Mouse (Mus musculus) myocyte (in vitro differentiated cells): ENCODE measurements around the gene Add3. TPM values are rescaled to one million over a fixed set of nuclear protein-coding genes. Genes with fewer than 3 reads are reported as not detected.

Experiments
- H3K27me3 ChIP-seq: one replicate; pipeline ENCODE4 v1.6.1; 2011; ENCODE audit not compliant: control insufficient read depth, insufficient read depth, insufficient read length
- H3K36me3 ChIP-seq: one replicate; pipeline ENCODE4 v1.6.1; 2011; ENCODE audit not compliant: control insufficient read depth, insufficient read depth
- H3K4me2 ChIP-seq: one replicate; pipeline ENCODE4 v1.6.1; 2011; ENCODE audit warnings: low read depth, control low read depth
- H3K4me3 ChIP-seq: one replicate; pipeline ENCODE4 v1.5.1; 2011; ENCODE audit warnings: mild to moderate bottlenecking, control low read depth, moderate library complexity
- H3K79me2 ChIP-seq: one replicate; pipeline ENCODE4 v1.6.1; 2011; ENCODE audit not compliant: control insufficient read depth, insufficient read depth
- H3ac ChIP-seq: one replicate; pipeline ENCODE4 v1.6.1; 2011; ENCODE audit not compliant: control insufficient read depth, insufficient read length
- CEBPB ChIP-seq: IDR thresholded peaks from 2 replicates; pipeline ENCODE4 v1.6.1; 2011; ENCODE audit warnings: mild to moderate bottlenecking, moderate library complexity; ENCODE audit not compliant: poor library complexity, insufficient read depth, severe bottlenecking
- E2F4 ChIP-seq: IDR thresholded peaks from one replicate; pipeline ENCODE4 v1.6.1; 2011; ENCODE audit warnings: mild to moderate bottlenecking, control low read depth, moderate library complexity; ENCODE audit not compliant: insufficient read depth
- MAX ChIP-seq: IDR thresholded peaks from one replicate; pipeline ENCODE4 v1.6.1; 2011; ENCODE audit warnings: low read depth, mild to moderate bottlenecking, control low read depth
- MYOD1 ChIP-seq, 3 experiments: IDR thresholded peaks; one replicate each; pipeline ENCODE4 v1.6.1; 2011; ENCODE audit warnings: control low read depth in 2 of 3, low read depth in 2 of 3, mild to moderate bottlenecking in 2 of 3, moderate library complexity in 1 of 3; ENCODE audit not compliant: insufficient read length in 2 of 3, control insufficient read depth in 1 of 3
- MYOG ChIP-seq, 3 experiments: IDR thresholded peaks; one replicate each; pipeline ENCODE4 v1.6.1; 2011; ENCODE audit warnings: control low read depth in 2 of 3, low read depth in 2 of 3, mild to moderate bottlenecking in 2 of 3; ENCODE audit not compliant: insufficient read length in 2 of 3, control insufficient read depth in 1 of 3, insufficient read depth in 1 of 3
- POLR2A ChIP-seq: IDR thresholded peaks from one replicate; pipeline ENCODE4 v1.6.1; 2011; ENCODE audit warnings: low read depth, mild to moderate bottlenecking, control low read depth, moderate library complexity; ENCODE audit not compliant: insufficient read length
- POLR2AphosphoS2 ChIP-seq: IDR thresholded peaks from one replicate; pipeline ENCODE4 v1.6.1; 2011; ENCODE audit warnings: low read depth, control low read depth; ENCODE audit not compliant: insufficient read length
- REST ChIP-seq: IDR thresholded peaks from one replicate; pipeline ENCODE4 v1.6.1; 2011; ENCODE audit warnings: mild to moderate bottlenecking, control low read depth, moderate library complexity; ENCODE audit not compliant: insufficient read depth, insufficient read length
- SRF ChIP-seq: IDR thresholded peaks from one replicate; pipeline ENCODE4 v1.6.1; 2011; ENCODE audit warnings: low read depth; ENCODE audit not compliant: control insufficient read depth, insufficient read length
- TCF12 ChIP-seq: IDR thresholded peaks from one replicate; pipeline ENCODE4 v1.6.1; 2011; ENCODE audit warnings: mild to moderate bottlenecking, control low read depth; ENCODE audit not compliant: poor library complexity, insufficient read depth, severe bottlenecking
- TCF3 ChIP-seq: IDR thresholded peaks from one replicate; pipeline ENCODE4 v1.6.1; 2011; ENCODE audit warnings: low read depth, control low read depth; ENCODE audit not compliant: insufficient read length
- USF1 ChIP-seq: IDR thresholded peaks from one replicate; pipeline ENCODE4 v1.6.1; 2011; ENCODE audit warnings: low read depth, mild to moderate bottlenecking, control low read depth, moderate library complexity
- polyA plus RNA-seq: library from polyadenylated mRNA; unstranded; fragments of >200 nt; fragmentation: generic; extraction: Trizol; gene quantifications from one replicate; pipeline ENCODE4 v1.2.1, GENCODE M21; 2012; ENCODE audit warnings: missing spikeins

Gene Add3
- polyA plus RNA-seq, 1 experiment, result 8.3 TPM

GRCm38 (mm10) chr19:53145075-53145474 lies 4.8 kb downstream of the Add3 start:
- H3K27me3 ChIP-seq, result no peaks in the 10 kb centered on the region
- H3K79me2 ChIP-seq, result no peaks in the 10 kb centered on the region
- H3ac ChIP-seq, result no peak overlapping the region
- H3K4me2 ChIP-seq, result no peak overlapping the region
- H3K4me3 ChIP-seq, result no peak overlapping the region
- TF ChIP-seq TCF3, result no peak
- TF ChIP-seq E2F4, result no peak
- no peak for TF ChIP-seq CEBPB
- TF ChIP-seq POLR2A, result no peak
- TF ChIP-seq MYOD1 (IDR thresholded peaks at IDR 0.05; ENCODE audit: control insufficient read depth in 1 of 3, insufficient read length in 2 of 3, low read depth in 2 of 3), result no peak
- TF ChIP-seq TCF12, result no peak
- TF ChIP-seq MAX, result no peak
- no peak for TF ChIP-seq MYOG (IDR thresholded peaks at IDR 0.05; ENCODE audit: control insufficient read depth in 1 of 3, insufficient read depth in 1 of 3, insufficient read length in 2 of 3, low read depth in 2 of 3)
- no peak for TF ChIP-seq SRF
- no peak for TF ChIP-seq REST
- TF ChIP-seq POLR2AphosphoS2, result no peak
- TF ChIP-seq USF1, result no peak
- H3K36me3 ChIP-seq, result no peaks in the 10 kb centered on the region

DNA sequence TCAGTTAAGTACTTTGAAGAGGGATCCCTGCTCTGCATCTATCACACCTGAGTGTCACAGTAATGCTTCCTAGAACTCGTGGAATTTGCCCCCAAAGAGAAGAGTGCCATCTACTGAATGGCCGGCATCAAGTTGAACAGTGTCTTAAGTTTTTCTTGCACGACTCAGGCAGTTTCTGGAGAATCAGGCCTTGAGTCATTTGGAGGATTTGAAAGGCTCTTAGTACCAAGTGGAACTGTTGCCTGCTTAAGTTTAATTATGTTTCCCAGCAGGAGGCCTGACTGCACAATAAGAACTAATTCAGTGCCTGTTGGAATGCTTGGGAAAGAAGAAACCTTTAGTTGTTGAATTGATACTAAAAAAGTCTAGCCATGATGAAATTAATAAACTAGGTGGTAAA lies 9.1 kb downstream of the Add3 start:
- no peaks in the 10 kb centered on the region for H3K27me3 ChIP-seq
- no peaks in the 10 kb centered on the region for H3K79me2 ChIP-seq
- H3ac ChIP-seq, result no peak overlapping the region
- TF ChIP-seq TCF3 (no peak), REST (no peak), CEBPB (no peak), MYOD1 (IDR thresholded peaks at IDR 0.05; ENCODE audit: control insufficient read depth in 1 of 3, insufficient read length in 2 of 3, low read depth in 2 of 3) (no peak)
- H3K4me2 ChIP-seq, result no peak overlapping the region
- no peaks in the 10 kb centered on the region for H3K36me3 ChIP-seq
- H3K4me3 ChIP-seq, result no peak overlapping the region

- TF ChIP-seq MAX (no peak), MYOD1 (IDR thresholded peaks at IDR 0.05; ENCODE audit: control insufficient read depth in 1 of 3, insufficient read length in 2 of 3, low read depth in 2 of 3) (no peak), E2F4 (no peak), SRF (no peak), USF1 (no peak), CEBPB (no peak), POLR2A (no peak), REST (no peak), POLR2AphosphoS2 (no peak), TCF12 (no peak), TCF3 (no peak), MYOG (IDR thresholded peaks at IDR 0.05; ENCODE audit: control insufficient read depth in 1 of 3, insufficient read depth in 1 of 3, insufficient read length in 2 of 3, low read depth in 2 of 3) (no peak)
Observed at GRCm38 (mm10) chr19:53152451-53152850, 12.2 kb downstream of the Add3 start.

DNA sequence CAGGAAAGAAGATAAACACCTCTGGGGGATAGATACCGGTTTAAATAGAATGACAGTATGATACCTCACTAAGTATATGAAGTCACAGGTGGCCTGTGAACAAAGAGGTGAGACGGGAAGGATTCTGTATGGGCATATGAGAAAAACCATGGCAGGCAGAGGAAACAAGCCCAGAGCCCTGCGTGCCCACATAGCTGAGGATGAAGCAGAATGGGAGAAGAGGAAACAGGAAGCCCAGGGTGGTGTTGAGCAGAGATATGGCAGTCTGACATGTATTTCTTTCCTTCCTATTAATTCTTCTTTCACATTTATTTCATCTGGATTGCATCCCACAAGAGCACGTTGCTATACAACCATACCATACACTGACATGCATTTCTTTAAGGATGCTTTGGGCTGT lies 12.9 kb downstream of the Add3 start:
- Histone ChIP-seq H3ac (no peak overlapping the region), H3K79me2 (no peaks in the 10 kb centered on the region), H3K27me3 (no peaks in the 10 kb centered on the region), H3K4me2 (no peak overlapping the region), H3K36me3 (no peaks in the 10 kb centered on the region), H3K4me3 (no peak overlapping the region)
- TF ChIP-seq TCF3, result no peak

More at GRCm38 (mm10) chr19:53152451-53152850, 12.2 kb downstream of the Add3 start:
- Histone ChIP-seq H3K36me3 (no peaks in the 10 kb centered on the region), H3K27me3 (no peaks in the 10 kb centered on the region), H3K4me2 (no peak overlapping the region), H3K4me3 (no peak overlapping the region), H3ac (no peak overlapping the region), H3K79me2 (no peaks in the 10 kb centered on the region)

- no peak for TF ChIP-seq TCF3
- TF ChIP-seq REST, result no peak
- no peak for TF ChIP-seq CEBPB
- no peak overlapping the region for H3K4me2 ChIP-seq
Observed at GRCm38 (mm10) chr19:53154156-53154555, 13.9 kb downstream of the Add3 start.

DNA sequence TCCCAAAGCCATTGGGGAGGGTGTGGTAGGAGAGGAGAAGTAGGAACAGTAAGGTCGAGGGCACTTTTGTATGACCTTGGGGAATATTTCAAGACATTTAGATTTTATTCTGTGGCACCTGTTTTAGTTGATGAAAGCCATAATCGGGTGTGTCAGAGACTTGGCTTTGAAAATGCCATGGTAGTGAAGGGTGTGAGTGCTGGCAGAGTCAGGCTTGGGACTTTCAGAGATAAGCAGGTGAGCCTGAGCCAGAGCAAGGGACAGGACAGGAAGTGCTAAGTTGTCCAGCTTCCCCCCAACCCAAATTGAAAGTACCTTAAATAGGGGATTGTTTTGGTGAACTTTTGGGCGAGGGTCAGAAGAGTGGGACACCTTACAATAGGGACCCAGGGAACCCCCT lies 16.1 kb downstream of the Add3 start:
- no peak for TF ChIP-seq E2F4
- TF ChIP-seq POLR2AphosphoS2, result no peak
- TF ChIP-seq MYOG (IDR thresholded peaks at IDR 0.05; ENCODE audit: control insufficient read depth in 1 of 3, insufficient read depth in 1 of 3, insufficient read length in 2 of 3, low read depth in 2 of 3), result no peak
- TF ChIP-seq USF1, result no peak
- no peak for TF ChIP-seq MYOD1 (IDR thresholded peaks at IDR 0.05; ENCODE audit: control insufficient read depth in 1 of 3, insufficient read length in 2 of 3, low read depth in 2 of 3)
- TF ChIP-seq MAX, result no peak
- TF ChIP-seq CEBPB, result no peak
- no peak for TF ChIP-seq REST
- no peak for TF ChIP-seq SRF
- TF ChIP-seq TCF12, result no peak
- no peak for TF ChIP-seq POLR2A
- TF ChIP-seq TCF3, result no peak
- H3ac ChIP-seq, result no peak overlapping the region
- H3K36me3 ChIP-seq, result no peaks in the 10 kb centered on the region
- no peaks in the 10 kb centered on the region for H3K27me3 ChIP-seq
- H3K4me2 ChIP-seq, result no peak overlapping the region
- no peaks in the 10 kb centered on the region for H3K79me2 ChIP-seq
- no peak overlapping the region for H3K4me3 ChIP-seq

More at GRCm38 (mm10) chr19:53154156-53154555, 13.9 kb downstream of the Add3 start:
- Histone ChIP-seq H3K79me2 (no peaks in the 10 kb centered on the region), H3K36me3 (no peaks in the 10 kb centered on the region), H3K4me3 (no peak overlapping the region), H3ac (no peak overlapping the region), H3K27me3 (no peaks in the 10 kb centered on the region)
